Mouse (Mus musculus) intestine, embryonic 15.5 days (tissue): ENCODE results near the gene Sptssa. TPM values are rescaled to one million over a fixed set of nuclear protein-coding genes. Genes with fewer than 3 reads are reported as not detected.

Experiments used
- ATAC-seq: fragments of 200-750 bp; cut with Nextera tagmentation; 2 replicates; pipeline ENCODE4 v1.8.0; 2017; ENCODE audit warnings: moderate TSS enrichment, moderate library complexity
- H3K27ac ChIP-seq: fragments of 300-500 bp; sonication (generic); 2 replicates; pipeline ENCODE4 v1.5.1; 2015; ENCODE audit warnings: mild to moderate bottlenecking, inconsistent platforms
- H3K27me3 ChIP-seq: fragments of 300-500 bp; sonication (generic); replicated peaks from 2 replicates; pipeline ENCODE4 v1.6.1; 2015; ENCODE audit warnings: inconsistent platforms
- H3K36me3 ChIP-seq: fragments of 300-500 bp; sonication (generic); 2 replicates; pipeline ENCODE4 v1.6.1; 2015; ENCODE audit warnings: inconsistent platforms
- H3K4me1 ChIP-seq: fragments of 300-500 bp; sonication (generic); replicated peaks from 2 replicates; pipeline ENCODE4 v1.6.1; 2015; ENCODE audit warnings: inconsistent platforms
- H3K4me2 ChIP-seq: fragments of 300-500 bp; sonication (generic); replicated peaks from 2 replicates; pipeline ENCODE4 v1.6.1; 2015; ENCODE audit warnings: mild to moderate bottlenecking, inconsistent platforms
- H3K4me3 ChIP-seq: fragments of 300-500 bp; sonication (generic); replicated peaks from 2 replicates; pipeline ENCODE4 v1.5.1; 2015; ENCODE audit warnings: inconsistent platforms
- H3K9ac ChIP-seq: fragments of 300-500 bp; sonication (generic); 2 replicates; pipeline ENCODE4 v1.6.1; 2015; ENCODE audit warnings: inconsistent platforms
- H3K9me3 ChIP-seq: fragments of 300-500 bp; sonication (generic); 2 replicates; pipeline ENCODE4 v1.6.1; 2016; ENCODE audit warnings: inconsistent platforms
- WGBS: fragments of 180-500 bp; shearing (Covaris S2); methylation state at CpG from one replicate; pipeline ENCODE4 v1.1.7; 2015; 5-methylcytosine and 5-hydroxymethylcytosine counted together
- polyA plus RNA-seq: library from polyadenylated mRNA; unstranded; fragments of >200 nt; fragmentation: Nextera tagmentation; extraction: Ambion mirVana; gene quantifications from 2 replicates; pipeline ENCODE4 v1.2.1, GENCODE M21; 2015

The Sptssa gene
- polyA plus RNA-seq, 1 experiment from 2014 or later: 233 TPM

GRCm38 (mm10) chr12:54652346-54652745, 4.0 kb downstream of the Sptssa start:
- WGBS: 71% methylated on average over 12 of the region's 12 CpGs
- ATAC-seq: peak; percentile 35

GRCm38 (mm10) chr12:54651820-54652219, 4.6 kb downstream of the Sptssa start:
- no peaks in the 10 kb centered on the region for H3K27me3 ChIP-seq
- peaks cover 23% of the 10 kb centered on the region for H3K4me1 ChIP-seq
- peak overlapping the region; percentile 19; the same call in 1 of the 2 replicates for H3K4me2 ChIP-seq
- ATAC-seq: no peak
- no peaks in the 10 kb centered on the region for H3K9me3 ChIP-seq
- no peaks in the 10 kb centered on the region for H3K36me3 ChIP-seq
- WGBS: 53% methylated on average over 8 of the region's 8 CpGs
- H3K9ac ChIP-seq: no peak overlapping the region
- peak overlapping the region; percentile 61; the same call in 1 of the 2 replicates for H3K27ac ChIP-seq
- H3K4me3 ChIP-seq: no peak overlapping the region

More at GRCm38 (mm10) chr12:54652346-54652745, 4.0 kb downstream of the Sptssa start:
- Histone ChIP-seq H3K27me3 (no peaks in the 10 kb centered on the region), H3K4me1 (peaks cover 23% of the 10 kb centered on the region), H3K36me3 (no peaks in the 10 kb centered on the region), H3K4me2 (peak overlapping the region; percentile 19; the same call in 1 of the 2 replicates), H3K9me3 (no peaks in the 10 kb centered on the region), H3K27ac (peak overlapping the region; percentile 61; the same call in 1 of the 2 replicates), H3K4me3 (no peak overlapping the region), H3K9ac (no peak overlapping the region)

- Histone ChIP-seq H3K9ac (no peak overlapping the region), H3K27ac (no peak overlapping the region), H3K27me3 (no peaks in the 10 kb centered on the region), H3K4me3 (no peak overlapping the region), H3K4me2 (no peak overlapping the region), H3K36me3 (no peaks in the 10 kb centered on the region), H3K4me1 (peaks cover 23% of the 10 kb centered on the region), H3K9me3 (no peaks in the 10 kb centered on the region)
- ATAC-seq: no peak
- WGBS: 18% methylated on average over 1 of the region's 1 CpGs
Observed at GRCm38 (mm10) chr12:54651158-54651557, 5.2 kb downstream of the Sptssa start.

- H3K4me3 ChIP-seq: no peak overlapping the region
- H3K27me3 ChIP-seq: no peaks in the 10 kb centered on the region
- no peaks in the 10 kb centered on the region for H3K4me1 ChIP-seq
- WGBS: 80% methylated on average over 2 of the region's 2 CpGs
- H3K4me2 ChIP-seq: no peak overlapping the region
- no peak for ATAC-seq
- H3K9ac ChIP-seq: no peak overlapping the region
- H3K36me3 ChIP-seq: no peaks in the 10 kb centered on the region
- no peaks in the 10 kb centered on the region for H3K9me3 ChIP-seq
- H3K27ac ChIP-seq: no peak overlapping the region
Observed at GRCm38 (mm10) chr12:54644947-54645346, 11.4 kb downstream of the Sptssa start.

- H3K9me3 ChIP-seq: no peaks in the 10 kb centered on the region
- no peaks in the 10 kb centered on the region for H3K36me3 ChIP-seq
- H3K27me3 ChIP-seq: no peaks in the 10 kb centered on the region
- no peak overlapping the region for H3K4me3 ChIP-seq
- no peak for ATAC-seq
- no peak overlapping the region for H3K27ac ChIP-seq
- H3K4me2 ChIP-seq: no peak overlapping the region
- H3K9ac ChIP-seq: no peak overlapping the region
- H3K4me1 ChIP-seq: no peaks in the 10 kb centered on the region
- 41% methylated on average over 5 of the region's 5 CpGs for WGBS
Observed at GRCm38 (mm10) chr12:54643320-54643892, 13.0 kb downstream of the Sptssa start.

GRCm38 (mm10) chr12:54641374-54641773, 15.0 kb downstream of the Sptssa start:
- Histone ChIP-seq H3K4me3 (no peak overlapping the region), H3K36me3 (no peaks in the 10 kb centered on the region), H3K9me3 (no peaks in the 10 kb centered on the region), H3K27ac (no peak overlapping the region), H3K9ac (no peak overlapping the region), H3K27me3 (no peaks in the 10 kb centered on the region), H3K4me1 (no peaks in the 10 kb centered on the region), H3K4me2 (no peak overlapping the region)
- no peak for ATAC-seq
- 95% methylated on average over 4 of the region's 4 CpGs for WGBS

- H3K36me3 ChIP-seq: no peaks in the 10 kb centered on the region
- no peak overlapping the region for H3K27ac ChIP-seq
- no peak overlapping the region for H3K9ac ChIP-seq
- H3K4me2 ChIP-seq: no peak overlapping the region
- H3K9me3 ChIP-seq: no peaks in the 10 kb centered on the region
- no peak for ATAC-seq
- no peaks in the 10 kb centered on the region for H3K4me1 ChIP-seq
- no peaks in the 10 kb centered on the region for H3K27me3 ChIP-seq
- 94% methylated on average over 6 of the region's 6 CpGs for WGBS
- H3K4me3 ChIP-seq: no peak overlapping the region
Observed at GRCm38 (mm10) chr12:54640259-54640658, 16.1 kb downstream of the Sptssa start.

GRCm38 (mm10) chr12:54637033-54637432, 19.3 kb downstream of the Sptssa start:
- H3K9ac ChIP-seq: no peak overlapping the region
- no peaks in the 10 kb centered on the region for H3K36me3 ChIP-seq
- WGBS: 63% methylated on average over 1 of the region's 1 CpGs
- H3K9me3 ChIP-seq: no peaks in the 10 kb centered on the region
- H3K4me2 ChIP-seq: no peak overlapping the region
- H3K27ac ChIP-seq: no peak overlapping the region
- H3K4me1 ChIP-seq: no peaks in the 10 kb centered on the region
- H3K4me3 ChIP-seq: no peak overlapping the region
- ATAC-seq: no peak
- no peaks in the 10 kb centered on the region for H3K27me3 ChIP-seq

GRCm38 (mm10) chr12:54632141-54632540, 24.2 kb downstream of the Sptssa start:
- H3K9ac ChIP-seq: no peak overlapping the region
- no peak for ATAC-seq
- H3K36me3 ChIP-seq: no peaks in the 10 kb centered on the region
- no peak overlapping the region for H3K27ac ChIP-seq
- H3K4me2 ChIP-seq: no peak overlapping the region
- no peaks in the 10 kb centered on the region for H3K27me3 ChIP-seq
- no peaks in the 10 kb centered on the region for H3K9me3 ChIP-seq
- H3K4me3 ChIP-seq: no peak overlapping the region
- WGBS: 89% methylated on average over 2 of the region's 2 CpGs
- H3K4me1 ChIP-seq: no peaks in the 10 kb centered on the region

- Histone ChIP-seq H3K27me3 (no peaks in the 10 kb centered on the region), H3K9me3 (no peaks in the 10 kb centered on the region), H3K9ac (no peak overlapping the region), H3K4me1 (no peaks in the 10 kb centered on the region), H3K4me3 (no peak overlapping the region), H3K4me2 (no peak overlapping the region), H3K36me3 (no peaks in the 10 kb centered on the region), H3K27ac (no peak overlapping the region)
- 70% methylated on average over 2 of the region's 2 CpGs for WGBS
- ATAC-seq: peak; percentile 39
Observed at GRCm38 (mm10) chr12:54621942-54622341, 34.4 kb downstream of the Sptssa start.

GRCm38 (mm10) chr12:54620042-54620705, 36.2 kb downstream of the Sptssa start:
- Histone ChIP-seq H3K27me3 (no peaks in the 10 kb centered on the region), H3K9me3 (no peaks in the 10 kb centered on the region), H3K36me3 (no peaks in the 10 kb centered on the region), H3K4me1 (no peaks in the 10 kb centered on the region), H3K27ac (no peak overlapping the region), H3K4me2 (no peak overlapping the region), H3K9ac (no peak overlapping the region), H3K4me3 (no peak overlapping the region)
- 89% methylated on average over 13 of the region's 13 CpGs for WGBS
- ATAC-seq: no peak

- no peak overlapping the region for H3K9ac ChIP-seq
- H3K27ac ChIP-seq: no peak overlapping the region
- H3K4me2 ChIP-seq: no peak overlapping the region
- H3K4me1 ChIP-seq: 0 out of 2 replicates have a peak, but pooled peaks cover 2% of the 10 kb centered on the region
- 52% methylated on average over 6 of the region's 6 CpGs for WGBS
- H3K27me3 ChIP-seq: no peaks in the 10 kb centered on the region
- no peak overlapping the region for H3K4me3 ChIP-seq
- ATAC-seq: peak; percentile 89
- H3K9me3 ChIP-seq: no peaks in the 10 kb centered on the region
- no peaks in the 10 kb centered on the region for H3K36me3 ChIP-seq
Observed at GRCm38 (mm10) chr12:54608988-54609387, 47.4 kb downstream of the Sptssa start.

- WGBS: 46% methylated on average over 3 of the region's 3 CpGs
- H3K9me3 ChIP-seq: no peaks in the 10 kb centered on the region
- H3K36me3 ChIP-seq: no peaks in the 10 kb centered on the region
- no peak overlapping the region for H3K4me2 ChIP-seq
- ATAC-seq: 0 out of 2 replicates have a peak, but pooled peaks have one; percentile 29
- H3K4me3 ChIP-seq: no peak overlapping the region
- no peak overlapping the region for H3K9ac ChIP-seq
- 0 out of 2 replicates have a peak, but pooled peaks cover 2% of the 10 kb centered on the region for H3K4me1 ChIP-seq
- H3K27me3 ChIP-seq: no peaks in the 10 kb centered on the region
- H3K27ac ChIP-seq: no peak overlapping the region
Observed at GRCm38 (mm10) chr12:54605203-54605602, 51.2 kb downstream of the Sptssa start.
